Mouse (Mus musculus): ENCODE measurements around the gene Spdye4b.

DNA sequence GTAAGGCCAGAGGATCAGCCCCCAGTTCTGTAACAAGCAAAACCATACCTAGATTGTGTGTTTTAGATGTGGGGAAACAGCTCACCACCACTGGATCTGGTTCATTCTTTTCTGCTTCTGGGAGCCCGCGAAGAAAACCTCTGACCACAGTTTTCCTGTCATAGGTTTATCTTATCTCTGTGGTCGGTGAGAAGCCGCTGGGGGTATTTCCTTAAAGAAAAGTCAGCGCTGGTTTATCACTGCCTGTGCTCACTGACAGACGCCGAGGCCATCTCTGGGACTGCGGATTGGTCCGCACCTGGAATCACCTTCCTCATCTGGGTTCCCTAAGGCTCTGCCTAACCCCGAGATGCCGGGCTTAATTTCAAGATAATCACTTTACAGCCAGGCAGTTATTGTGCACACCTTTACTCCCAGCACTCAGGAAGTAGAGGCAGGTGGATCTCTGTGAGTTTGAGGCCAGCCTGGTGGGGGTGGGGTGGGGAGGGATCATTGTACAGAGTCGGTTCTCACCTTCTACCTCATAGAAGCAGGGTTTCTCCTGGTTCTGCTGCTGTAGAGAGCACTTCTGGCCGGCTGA lies 47.8 kb upstream of the Spdye4b start:
- TF ChIP-seq CTCF (IDR thresholded peaks at IDR 0.05; ENCODE audit: low read depth) (no peak), EP300 (IDR thresholded peaks at IDR 0.05; ENCODE audit: low read depth) (no peak)

All from liver, postnatal 0 days (tissue).